Mouse (Mus musculus) embryo, embryonic 10 days (tissue): ENCODE data around the gene Shc1.
A peak's percentile ranks its signal among the peaks of the same experiment; 100 is the strongest.

Source experiments
- DNase-seq: peaks from one replicate; pipeline ENCODE4 v3.0.0-alpha.2; 2015; ENCODE audit warnings: low spot score

The Shc1 gene

DNA sequence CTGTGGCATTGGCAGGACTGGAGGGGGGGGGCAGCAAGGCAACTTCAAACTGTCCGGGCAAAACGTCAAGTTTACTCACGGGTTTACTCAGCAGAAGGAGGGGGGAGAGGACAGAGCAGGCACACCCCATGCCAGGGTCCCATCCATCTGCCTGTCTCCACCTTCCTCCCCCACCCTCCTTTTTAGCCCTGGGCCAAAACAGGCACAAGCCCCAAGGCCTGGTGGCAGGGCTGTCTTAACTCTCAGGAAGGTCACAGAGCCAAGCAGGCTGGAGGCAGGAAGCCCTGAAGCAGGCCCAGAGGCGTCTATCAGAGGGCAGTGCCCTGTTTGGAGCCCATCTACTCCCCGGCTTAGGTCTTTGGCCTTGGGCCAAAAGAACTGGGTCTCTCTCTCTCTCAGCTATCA, 28.1 kb upstream of the Shc1 start:
- DNase-seq: no peak

DNA sequence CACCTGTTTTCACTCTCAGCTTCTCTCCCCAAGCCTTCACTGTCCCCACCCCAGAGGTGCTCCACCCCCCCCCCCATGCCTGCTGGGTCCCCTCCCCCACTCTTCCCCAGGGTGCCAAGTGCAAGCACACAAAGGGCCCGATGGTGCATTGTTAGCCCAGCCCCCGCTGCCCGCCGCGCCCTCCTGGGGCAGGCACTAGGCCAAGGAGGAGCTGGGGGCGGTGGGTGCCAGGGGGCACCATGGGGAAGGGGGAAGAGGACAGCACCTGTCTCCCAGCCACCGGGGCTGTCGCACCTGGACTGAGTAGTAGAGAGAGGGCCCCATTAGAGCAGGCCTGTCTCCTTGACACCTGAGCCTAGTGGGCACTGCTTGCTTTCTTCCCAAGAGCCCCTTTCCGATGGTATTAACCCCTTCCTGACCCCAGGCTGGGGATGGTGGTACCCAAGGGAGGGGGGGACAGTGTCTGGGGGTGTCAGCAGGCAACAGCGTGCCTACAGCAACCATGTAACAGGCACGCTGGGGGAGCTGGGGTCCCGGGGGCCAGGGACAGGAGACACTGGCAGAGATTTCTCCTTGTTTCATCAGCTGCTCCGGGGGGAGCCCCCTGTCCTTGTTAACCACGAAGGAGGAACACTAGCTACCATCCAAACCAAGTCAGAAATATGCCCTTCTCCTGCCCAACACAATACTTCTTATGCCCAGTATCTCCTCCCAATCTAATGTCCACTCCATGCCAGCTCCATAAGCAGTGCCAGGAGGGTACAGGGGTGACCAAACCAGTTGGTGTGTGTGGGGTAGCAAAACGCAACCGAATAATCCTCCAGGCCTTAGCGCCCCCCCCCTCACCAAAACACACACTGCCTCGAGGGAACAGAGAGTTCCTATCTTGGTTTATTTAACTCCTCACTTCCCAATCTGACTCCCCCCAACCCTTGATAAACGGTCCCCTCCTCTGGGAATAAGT, 27.3 kb upstream of the Shc1 start:
- DNase-seq: no peak

DNA sequence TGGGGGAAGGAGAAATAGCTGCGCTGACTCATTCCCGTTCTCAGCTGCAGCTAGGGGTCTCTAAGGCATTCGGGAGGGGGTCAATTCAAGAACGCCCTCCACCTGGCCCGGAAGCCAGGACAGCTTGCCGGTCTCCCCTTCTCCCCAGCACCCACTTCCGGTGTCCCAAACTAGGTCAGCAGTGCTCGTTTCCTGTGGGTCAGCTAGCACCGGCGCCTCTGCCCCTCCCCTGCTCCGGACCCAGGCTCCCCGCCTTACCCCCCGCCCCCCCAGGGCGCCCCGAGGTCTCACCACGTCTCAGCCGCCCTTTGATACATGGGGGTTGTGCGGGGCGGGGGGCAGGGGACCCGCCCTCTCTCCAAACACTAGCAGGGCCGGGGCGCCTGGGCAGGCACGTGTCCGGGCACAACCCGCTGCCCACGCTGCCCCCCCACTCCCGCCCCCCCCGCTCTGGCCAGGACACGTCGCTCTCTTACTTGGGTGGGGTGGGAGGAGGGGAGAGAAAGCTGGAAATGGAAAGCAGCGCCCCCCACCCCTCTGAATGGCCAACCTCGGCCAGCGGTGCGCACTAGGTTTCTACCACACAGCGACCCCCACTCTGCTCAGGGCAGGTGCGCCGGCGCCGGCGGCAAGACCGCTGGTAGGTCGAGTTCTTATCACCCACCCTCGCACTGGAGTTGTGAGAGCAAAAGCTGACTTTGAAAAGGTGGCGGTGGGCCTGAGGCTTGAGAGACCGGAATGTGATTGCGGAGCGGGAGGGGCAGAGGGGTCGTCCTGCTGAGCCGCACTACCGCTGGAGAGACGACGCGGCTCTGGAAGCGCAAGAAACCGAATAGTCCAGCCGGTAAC, 26.4 kb upstream of the Shc1 start:
- peak; percentile 73 for DNase-seq

DNA sequence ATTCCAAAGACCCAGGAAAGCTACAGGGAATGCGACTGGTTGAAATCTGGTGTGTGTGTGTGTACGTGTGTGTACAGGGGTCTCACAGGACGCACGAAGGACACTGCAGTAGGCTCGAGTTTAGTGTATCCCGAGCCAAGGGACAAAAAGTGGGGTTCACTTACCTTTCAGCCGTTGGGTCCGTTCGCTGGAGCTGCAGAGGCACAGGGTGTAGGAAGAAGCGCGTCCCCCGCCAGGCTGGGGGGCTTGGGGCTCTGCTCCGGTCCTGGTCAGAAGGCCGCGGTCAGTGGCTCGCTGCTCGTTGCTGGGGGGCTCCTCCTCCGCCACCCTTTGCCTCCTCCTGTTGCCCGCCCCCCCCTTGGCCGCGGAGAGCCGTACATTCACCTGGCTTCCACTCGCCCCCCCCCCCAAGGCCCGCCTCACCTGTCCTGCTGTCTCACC, 25.4 kb upstream of the Shc1 start:
- DNase-seq: peak; percentile 37

DNA sequence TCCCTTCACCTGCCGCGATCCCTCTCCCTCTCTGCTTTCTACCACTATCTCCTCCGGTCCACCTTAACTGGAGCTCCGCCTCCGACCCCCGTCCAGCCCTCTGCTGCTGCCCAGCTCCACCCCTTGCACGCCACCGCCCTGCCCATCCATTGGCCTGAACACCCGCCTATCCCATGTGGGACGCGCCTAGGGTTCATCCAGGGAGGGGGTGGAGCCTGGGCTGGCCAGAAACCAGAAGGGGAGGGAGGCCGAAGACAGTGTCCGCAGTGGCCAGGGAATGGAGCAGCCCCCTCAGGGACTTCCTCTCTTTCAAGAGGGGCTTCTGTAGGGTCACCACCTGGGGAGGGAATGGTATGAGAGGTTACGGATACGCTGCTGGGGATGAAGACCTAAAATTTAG, 24.6 kb upstream of the Shc1 start:
- peak; percentile 98 for DNase-seq

DNA sequence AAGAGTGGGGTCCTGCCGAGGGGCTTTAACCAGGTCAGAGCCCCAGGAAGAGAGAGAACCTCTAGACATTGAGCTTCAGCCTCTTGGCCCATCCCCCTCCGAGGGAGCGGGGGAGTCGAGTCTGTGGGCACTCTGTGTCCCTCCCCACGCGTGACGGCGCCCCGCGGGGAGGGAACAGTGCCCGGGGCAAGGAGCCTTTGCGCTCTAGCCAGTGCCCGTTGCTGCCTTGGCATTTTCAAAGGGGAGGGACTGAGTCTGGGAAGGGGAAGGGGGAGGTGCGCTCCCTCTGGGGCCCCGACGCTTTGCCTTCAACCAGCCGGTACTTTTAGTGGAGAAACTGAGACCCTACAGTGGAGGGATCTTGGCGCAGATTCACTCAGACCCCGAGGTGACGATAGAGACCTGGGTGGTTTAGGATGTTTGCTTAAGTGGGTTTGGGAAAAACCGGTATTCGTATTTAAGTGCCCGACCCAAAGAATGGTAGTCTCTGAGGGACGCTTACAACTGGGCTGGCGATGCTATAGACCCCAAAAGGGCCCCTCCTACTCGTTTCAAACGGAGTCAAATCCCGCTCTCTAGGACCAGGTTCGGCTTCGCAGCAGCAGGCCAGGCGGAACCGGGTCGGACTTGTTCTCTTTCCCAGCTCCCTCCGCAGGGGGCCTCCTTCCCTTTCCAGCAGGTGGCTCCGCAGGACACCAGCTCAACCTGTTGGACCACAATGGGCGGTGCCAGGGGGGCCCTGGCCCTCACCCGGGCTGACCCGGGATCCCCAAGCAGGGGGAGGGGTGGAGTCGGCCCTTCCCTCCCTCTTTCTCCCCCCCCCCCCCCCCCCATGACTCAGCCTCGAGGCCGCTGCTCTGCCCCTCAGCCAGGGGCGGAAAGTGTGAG, 24.0 kb upstream of the Shc1 start, which contains the start of gene Zbtb7b:
Zbtb7b (minus strand) TSS at position 771 of the 888 bp plus-strand sequence.
- DNase-seq: peak; percentile 68

DNA sequence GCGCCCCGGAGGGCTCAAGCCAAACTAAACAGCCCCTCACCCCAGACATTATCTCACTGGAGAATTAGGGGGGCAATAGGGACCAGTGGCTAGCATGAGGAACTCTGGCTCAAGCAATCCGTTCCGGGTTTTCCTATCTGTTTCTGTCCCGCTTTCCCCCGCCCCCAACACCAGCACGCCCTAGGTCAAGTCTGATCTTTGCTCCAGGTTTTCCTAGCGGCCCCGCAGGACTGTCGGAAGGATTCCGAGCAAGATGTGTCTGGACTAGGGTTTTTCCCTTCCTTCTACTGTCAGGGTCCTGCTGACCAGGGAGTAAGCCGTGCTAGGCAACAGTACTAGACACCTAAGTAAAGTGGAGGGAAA, 23.4 kb upstream of the Shc1 start:
- DNase-seq: peak; percentile 89

DNA sequence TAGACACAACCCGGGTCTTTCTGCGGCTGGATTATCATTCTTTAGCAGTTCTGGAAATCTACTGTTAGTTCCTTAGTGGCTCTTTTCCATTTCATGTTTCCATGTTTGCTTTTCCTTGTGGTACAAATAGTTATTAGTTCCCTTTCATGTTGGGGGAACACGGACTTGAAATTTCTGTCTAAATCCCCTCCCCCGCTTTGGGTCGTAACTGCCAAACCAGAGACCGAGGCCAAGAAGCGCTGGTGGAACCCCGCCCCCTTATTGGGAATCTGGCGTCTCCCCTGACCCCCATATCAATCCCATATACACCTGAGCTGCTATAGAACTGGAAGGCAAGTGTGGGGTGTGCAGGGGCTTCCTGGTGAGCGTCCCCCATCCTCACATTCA, 22.8 kb upstream of the Shc1 start:
- no peak for DNase-seq

DNA sequence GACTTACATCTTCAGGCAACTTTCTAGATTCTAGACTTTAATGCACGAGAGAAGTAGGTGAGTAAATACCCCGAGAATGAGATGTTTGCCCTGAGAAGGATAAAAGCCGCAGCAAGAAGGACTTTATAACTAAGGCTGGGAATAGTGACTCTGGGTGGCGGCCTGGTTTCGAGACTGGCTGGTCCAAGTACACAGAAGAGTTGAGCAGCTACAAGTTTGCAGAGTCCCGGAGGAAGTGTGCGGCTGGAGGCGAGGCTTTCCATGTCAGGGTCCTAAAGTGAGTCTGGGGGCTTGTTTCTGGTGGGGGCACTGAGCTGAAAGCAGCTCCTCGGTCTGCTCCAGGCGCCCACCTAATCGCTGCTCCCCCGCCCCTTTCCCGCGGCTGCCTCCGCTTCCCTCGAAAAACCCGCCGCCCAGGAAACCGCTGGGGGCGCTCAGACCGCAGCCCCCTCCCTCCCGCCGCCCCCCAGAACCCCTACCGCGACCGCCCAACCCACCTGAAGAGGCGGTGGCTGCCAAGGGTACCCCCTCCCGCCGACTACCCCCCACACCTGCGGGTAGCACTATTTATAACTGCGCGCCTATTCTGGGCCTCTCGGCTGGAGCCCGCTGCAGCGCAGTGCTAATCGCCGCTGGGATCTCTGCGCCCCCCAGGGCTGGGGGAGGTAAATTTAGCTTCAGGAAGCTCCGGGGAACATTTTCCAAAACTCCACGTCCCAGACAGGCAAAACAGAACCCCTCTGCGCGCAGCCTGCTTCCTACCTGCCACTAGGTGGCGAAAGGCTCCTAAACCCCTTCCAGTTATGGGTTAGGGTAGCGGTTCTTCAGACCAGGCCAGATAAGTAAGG, 22.2 kb upstream of the Shc1 start:
- peak; percentile 92 for DNase-seq

DNA sequence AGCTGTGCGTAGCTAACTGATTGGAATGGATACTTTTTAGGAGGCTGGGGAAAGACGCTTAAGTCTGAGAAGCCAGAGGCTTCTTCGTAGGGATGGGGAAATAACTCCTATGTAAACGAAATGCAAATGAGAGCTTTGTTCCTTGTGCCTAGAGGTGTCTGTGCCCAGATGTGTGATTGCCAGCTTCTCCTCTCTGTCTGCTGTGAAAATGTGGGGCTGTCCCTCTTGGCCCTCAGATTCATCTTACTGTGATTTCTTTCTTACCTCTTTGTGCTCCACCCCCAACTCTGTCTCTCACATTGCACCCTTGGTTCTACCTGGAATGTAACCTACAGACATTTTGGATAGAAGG, 21.6 kb upstream of the Shc1 start:
- no peak for DNase-seq

DNA sequence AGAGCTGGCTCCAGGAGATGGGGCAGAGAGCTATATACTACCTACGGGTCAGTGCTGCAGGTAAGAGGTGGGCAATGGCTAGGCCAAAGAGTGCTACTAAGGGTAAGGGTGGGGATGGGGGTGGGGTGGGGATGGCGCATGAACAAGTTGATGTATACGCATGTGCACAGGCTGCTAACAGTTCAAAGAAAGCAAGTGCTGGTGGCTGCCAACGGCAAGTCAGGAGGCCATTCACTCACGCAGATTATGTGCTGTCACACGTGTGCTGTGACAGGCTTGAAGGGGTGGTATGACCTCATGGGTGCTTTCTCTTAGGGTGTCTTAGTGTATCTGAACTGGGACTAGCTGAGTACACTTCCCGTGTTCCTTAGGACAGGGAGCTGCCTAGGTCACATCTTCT, 16.9 kb upstream of the Shc1 start:
- no peak for DNase-seq

DNA sequence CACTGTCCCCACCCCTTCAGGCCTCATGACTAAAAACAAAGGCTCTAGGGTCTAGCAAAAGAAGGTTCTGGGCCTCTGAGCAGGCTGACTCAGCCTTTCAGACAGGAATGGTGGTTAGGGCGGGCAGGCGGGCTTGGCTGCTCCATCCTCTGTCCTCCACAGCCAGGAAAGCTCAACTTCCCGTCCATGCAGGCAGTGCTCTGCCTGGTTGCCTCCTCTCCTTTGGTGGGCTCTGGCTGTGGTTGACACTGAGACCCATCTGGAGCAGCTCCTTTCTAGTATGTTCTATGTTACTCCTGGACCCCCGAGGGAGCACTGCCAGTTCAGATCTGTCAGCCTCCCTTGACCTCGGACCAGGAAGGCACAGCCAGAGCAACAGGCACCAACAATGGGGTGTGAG, 15.6 kb upstream of the Shc1 start, which contains the start of gene Lenep:
Lenep (minus strand) TSS at position 101 of the 400 bp plus-strand sequence.
- no peak for DNase-seq

DNA sequence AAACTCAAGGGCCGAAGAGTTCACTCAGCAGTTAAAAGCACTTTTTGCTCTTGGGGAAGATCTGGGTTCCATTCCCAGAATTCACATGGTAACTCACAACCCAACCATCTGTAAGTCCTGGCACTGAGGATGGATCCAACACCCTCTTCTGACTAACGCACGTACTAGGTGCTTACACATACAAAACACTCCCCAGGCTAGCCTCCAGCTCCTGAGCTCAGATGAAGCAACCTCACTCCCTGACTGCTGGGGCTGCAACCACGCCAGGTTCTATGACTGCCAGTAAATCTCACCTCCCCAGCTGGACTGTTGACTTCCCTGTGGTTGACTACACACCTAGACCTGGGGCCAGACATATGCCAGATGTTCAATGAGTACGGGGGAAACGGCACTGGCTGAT, 11.4 kb upstream of the Shc1 start:
- DNase-seq: no peak

DNA sequence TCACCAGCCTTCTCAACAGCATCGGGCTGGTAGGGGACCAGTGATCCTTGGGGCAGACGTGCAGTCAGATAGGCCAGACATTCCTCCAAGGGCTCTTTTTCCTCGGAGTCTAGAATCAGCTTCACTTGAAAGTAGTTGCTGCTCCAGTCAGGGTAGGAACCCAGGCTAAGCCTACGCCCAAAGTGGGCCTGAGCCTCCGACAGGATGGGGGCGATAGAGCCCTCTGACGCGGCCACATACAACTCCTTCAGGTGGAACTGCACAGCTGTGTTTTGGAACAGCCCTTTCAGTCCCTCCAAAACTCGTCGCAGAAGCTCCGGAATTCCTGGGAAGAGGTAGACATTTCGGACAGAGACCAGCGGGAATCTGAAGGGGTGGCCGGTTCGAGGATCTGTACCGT, 9.8 kb upstream of the Shc1 start:
- DNase-seq: no peak

DNA sequence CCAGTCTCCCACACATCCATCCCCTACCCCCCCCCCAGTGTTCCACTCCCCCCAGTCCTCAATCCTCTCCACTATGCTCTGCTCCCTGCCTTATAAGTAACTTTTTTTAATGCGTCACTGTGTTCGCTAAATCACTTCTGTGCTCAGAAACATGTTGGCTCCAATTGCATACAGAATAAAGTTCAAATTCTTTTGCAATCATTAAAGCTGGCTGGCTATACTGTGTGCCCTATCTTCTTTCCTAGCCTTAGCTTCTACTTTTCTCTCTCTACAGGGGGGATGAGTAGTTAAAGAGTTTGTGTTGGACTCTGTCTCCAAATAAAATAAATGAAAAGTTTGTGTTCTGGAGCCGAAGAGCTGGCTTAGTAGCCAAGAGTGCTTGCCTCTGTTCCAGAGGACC, 8.5 kb upstream of the Shc1 start:
- DNase-seq: no peak

DNA sequence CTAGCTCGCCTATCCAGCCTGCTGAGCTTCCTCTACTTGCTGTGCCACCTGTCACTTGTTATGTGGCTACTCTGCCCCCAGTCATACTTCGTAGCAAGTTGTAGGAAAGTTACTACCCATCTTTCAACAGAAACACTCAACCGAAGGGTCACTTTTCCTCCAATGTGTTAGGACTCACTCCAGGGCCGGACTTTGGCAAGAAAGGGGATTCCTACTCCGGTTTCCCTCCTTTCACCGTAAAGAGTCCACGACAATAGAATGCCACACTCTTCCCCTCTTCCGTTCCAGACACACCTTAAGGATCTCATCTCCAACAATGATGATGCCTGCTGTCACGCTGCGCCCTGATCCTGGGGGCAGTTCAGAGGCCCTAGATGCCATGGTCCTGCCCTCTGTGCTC, 7.4 kb upstream of the Shc1 start:
- no peak for DNase-seq

DNA sequence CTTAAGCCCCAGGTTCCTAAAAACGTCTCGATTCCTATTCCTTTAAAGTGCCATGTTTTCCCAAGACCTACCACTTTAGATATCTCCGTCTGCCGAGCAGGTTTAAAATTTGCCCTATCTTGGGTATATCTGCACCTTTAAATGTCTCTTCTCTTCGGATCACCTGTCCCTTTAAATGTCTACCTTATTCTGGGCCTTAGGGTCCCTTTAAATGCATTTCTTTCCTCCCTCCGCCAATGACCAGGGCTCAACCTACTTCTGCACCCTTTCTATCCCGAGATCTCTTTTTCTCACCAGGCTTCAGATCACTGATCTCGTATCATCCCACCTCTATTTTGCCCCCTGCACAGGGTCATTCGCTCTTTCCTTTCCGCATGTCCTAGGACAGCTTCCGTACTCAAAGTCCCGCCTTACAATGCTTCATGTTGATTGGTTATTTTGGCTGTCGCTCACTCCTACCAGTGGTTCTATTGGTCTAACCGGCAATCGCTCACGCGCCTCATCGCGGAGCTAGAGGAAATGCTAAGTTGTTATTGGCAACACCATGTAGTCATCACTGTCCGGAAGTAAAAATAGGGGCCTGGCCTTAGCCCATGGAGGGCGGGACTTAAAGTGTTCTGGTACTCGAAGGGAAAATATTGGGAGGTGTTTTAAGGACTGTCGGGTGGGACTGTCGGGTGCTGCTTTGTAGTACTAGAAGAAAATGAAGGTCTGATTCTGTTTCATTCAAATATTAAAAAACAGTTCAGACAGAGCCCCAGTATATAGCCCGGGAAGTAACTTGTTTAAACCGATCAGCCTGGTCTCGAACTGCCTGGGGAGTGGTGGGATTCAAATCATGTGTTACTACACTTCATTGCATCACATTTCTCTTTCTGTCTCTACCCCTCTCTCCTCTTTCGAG, 6.5 kb upstream of the Shc1 start, which contains the start of gene Flad1:
Flad1 (minus strand) TSS at position 381 of the 904 bp plus-strand sequence.
- peak; percentile 100 for DNase-seq

DNA sequence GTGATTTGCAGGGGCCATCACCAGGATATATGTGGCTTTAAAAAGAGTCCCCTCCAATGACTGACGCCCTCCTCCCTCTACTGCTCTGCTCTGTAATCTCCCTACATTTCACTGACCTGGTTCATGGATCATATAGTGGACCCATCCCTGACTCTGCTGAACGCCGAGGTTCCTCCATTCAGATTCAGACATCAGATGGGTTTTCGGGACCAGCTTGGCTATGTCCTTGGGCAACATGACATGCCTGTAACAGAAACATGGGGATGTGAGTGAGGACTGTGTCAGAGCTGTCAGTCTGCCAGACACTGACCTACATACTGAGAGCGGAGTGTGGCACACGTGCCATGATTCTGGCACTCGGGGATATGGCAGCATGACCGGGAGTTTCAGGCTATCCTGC, 2.1 kb upstream of the Shc1 start:
- no peak for DNase-seq

DNA sequence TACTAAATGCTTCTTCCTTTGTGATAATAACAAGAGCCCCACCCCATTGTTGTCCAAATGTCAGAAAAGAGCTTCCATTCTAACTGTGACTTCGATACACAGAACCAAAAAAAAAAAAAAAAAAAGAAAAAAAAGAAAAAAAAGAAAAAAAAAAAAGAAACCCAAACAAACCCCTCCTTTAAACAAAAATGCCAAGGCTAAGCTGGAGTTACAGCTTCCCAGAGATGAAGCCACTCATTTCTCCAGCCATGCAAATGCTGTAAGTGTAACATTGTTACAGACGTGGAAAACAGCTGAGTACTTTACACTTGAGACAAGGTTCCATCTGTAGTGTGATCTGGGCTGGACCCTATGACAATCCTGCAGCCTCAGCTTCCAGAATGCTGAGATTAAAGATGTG, 1.1 kb upstream of the Shc1 start:
- no peak for DNase-seq

DNA sequence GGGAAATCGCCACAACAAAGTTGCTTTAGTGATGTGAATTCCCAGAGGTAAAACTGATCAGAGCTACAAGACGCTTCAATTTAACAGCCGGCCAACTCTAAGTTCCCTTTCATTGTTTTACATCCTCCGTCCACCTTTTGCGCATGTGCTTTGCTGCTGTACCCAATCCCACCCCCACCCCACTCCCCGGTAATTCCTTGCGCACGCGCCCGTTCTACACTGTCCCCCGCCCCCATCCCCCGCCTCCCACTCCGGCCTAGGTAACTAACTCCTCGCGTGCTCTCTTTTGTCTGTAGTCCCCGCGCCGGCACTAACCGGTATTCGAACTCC, 438 bp upstream of the Shc1 start:
- peak; percentile 88 for DNase-seq
